Mouse (Mus musculus): ENCODE measurements around the gene Ntn1. TPM values are rescaled to one million over a fixed set of nuclear protein-coding genes. Genes with fewer than 3 reads are reported as not detected.

Ntn1 gene
- polyA plus RNA-seq (2012): 0.27 TPM in 1 of 2 replicates, not detected in the other

DNA sequence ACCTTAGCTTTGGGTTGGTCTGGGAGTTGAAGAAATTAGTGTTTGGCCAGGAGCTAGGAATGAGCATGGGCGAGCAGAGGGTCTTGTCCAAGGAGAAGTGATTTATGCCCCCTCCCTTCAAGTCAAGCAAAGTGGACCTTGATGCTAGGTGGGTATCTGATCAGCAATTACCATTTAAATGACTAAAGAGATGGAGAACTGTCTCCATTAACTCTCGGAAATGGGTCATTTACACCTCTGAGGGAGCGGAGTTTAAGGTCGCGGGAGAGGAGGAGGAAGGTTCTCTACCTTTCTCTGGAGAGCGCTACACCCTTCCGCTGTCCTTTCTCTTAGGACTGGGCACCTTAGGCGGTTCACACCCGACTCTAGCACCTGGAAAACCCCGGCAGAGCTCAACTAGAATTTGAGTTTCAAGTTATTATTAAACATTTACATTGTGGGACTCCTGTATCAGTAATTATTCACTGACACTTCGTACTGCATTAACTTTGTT, at the start of gene Ntn1:
TSS of gene Ntn1 (minus strand) at position 97 of the 493 bp plus-strand sequence.

DNA sequence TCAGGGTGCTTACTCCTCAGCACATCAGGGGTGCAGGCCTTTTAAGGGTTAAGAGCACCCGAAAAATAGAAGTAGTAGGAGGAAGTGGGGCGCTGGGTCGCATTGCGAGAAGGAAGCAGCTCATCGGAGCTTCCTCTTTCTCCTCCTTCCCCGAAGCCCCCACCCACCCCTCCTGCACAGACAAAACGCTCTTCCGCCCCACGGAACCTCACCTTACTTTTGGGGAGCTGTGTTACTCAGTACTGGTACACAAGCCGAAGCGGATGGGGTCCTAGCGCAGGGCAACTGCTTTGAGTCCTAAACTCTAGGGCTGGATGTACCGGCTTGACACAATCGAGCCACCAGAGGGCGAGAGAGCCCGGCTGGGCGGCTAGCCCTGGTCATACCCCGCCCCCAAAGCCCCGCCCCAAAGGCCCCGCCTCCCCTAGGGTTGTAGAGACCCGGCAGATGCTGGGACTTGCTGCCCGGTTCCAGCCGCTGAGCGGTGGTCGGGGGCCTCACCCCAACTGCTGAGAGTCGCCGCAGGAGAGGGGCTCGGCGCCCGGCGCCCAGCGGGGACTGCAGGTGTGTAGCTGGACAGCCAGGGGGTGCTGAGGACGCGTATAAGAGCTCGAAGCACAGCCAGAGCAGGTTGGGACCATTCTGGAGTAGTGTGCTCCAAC, 31.2 kb upstream of the Ntn1 start, which contains the start of gene Pik3r5:
TSS of gene Pik3r5 (plus strand) at position 423 of the 662 bp plus-strand sequence.

Other genes with a start within 250 kb of the Ntn1 start
- 20.4 and 30.9 TPM in 2 replicates for gene Pik3r5, start 31.3 kb upstream of the Ntn1 start, polyA plus RNA-seq (2012)
- 2.5 and 6.7 TPM in 2 replicates for gene Pik3r6, start 102.2 kb upstream of the Ntn1 start, polyA plus RNA-seq (2012)
- gene Mfsd6l, start 155.4 kb upstream of the Ntn1 start, polyA plus RNA-seq (2012): 0.24 and 0.29 TPM in 2 replicates
- gene Ccdc42, start 186.2 kb upstream of the Ntn1 start, polyA plus RNA-seq (2012): not detected in 2 replicates

Data from megakaryocyte-erythroid progenitor cell, adult 5 weeks (primary cell).